In genomic region chr2:3141804-3142203, GRCm38 (mm10) we compare ENCODE assay signal across 15 mouse cellular contexts. TPM values are rescaled to one million over a fixed set of nuclear protein-coding genes. Genes with fewer than 3 reads are reported as not detected.
"Had no signal": no experiment of that assay in that cellular context is flagged by ENCODE, and none has a peak within 500 bp of the region (broad histone marks: within the 10 kb centered on the region; RNA-seq: fewer than 3 reads in every experiment).

No protein-coding gene starts in this region.

- H3K27ac ChIP-seq: limb, embryonic 12.5 days; liver, embryonic 14.5 days; midbrain, embryonic 12.5 days; neural tube, embryonic 13.5 days; stomach, embryonic 15.5 days had no signal

- DNase-seq: kidney, adult 18-20 months; kidney, postnatal 14 days; layer of hippocampus, adult 9-11 months; liver; lung, adult 2 months; lung, postnatal 36 days; right cerebral cortex, postnatal 14 days; thymus, postnatal 4 days had no signal

- H3K4me3 ChIP-seq: limb, embryonic 12.5 days; megakaryocyte, embryonic 14.5 days; midbrain, embryonic 12.5 days; neural tube, embryonic 13.5 days; stomach, embryonic 15.5 days had no signal

RNA-seq across cellular contexts. Expression of gene Fam171a1, which starts 27.8 kb away (rescaled TPM):
- polyA plus RNA-seq: inflammation-experienced regulatory T-cells, adult 6 months had no signal
